Mouse (Mus musculus): ENCODE results near the gene Setd6. TPM values are rescaled to one million over a fixed set of nuclear protein-coding genes. Genes with fewer than 3 reads are reported as not detected.

Gene Setd6
- polyA plus RNA-seq, 1 experiment: 13.9 TPM

DNA sequence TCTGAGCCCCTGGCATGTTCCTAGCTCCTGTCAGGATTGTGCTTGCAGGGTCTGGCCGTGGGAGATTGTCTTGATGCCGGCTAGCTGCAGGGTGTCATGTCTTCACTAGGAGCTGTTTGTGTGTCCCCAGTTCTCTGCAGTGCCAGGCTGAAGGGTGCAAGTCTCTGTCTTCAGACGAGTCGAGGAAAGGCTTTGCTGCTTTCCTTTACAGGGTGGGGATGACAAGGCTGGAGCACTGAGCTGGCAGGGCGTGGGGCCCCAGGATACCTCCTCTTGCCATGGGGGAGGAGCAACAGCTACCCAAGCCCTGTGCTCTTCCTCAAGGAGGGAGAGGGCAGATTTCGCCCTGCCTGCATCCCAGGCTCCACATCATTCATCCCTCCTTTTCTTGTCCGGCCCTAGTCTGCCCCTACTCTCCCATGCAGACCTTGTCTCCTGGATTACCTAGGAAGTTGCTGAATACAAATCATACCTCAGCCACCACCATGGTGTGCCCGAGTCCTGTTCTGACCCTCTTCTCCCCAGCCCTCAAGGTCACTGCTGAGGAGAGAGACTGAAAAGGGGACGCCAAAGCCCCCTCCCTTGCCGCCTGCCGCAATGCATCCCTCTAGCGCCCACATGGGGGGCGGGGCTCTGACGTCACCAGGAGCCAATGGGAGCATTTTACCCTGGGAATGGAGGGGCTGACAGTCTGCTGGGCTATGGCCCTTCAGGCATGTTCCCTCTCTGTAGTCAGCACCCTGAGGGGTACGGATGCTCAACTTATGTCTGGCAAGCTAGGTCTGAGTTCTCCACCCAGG lies 12.0 kb upstream of the Setd6 start:
- peak overlapping the region; percentile 29 for H3K4me3 ChIP-seq
- H3K36me3 ChIP-seq (ENCODE audit: control insufficient read depth, insufficient read depth): no peaks in the 10 kb centered on the region
- no peaks in the 10 kb centered on the region for H3K79me2 ChIP-seq (ENCODE audit: control insufficient read depth, insufficient read depth)
- H3ac ChIP-seq (ENCODE audit: control insufficient read depth, insufficient read length): no peak overlapping the region
- no peaks in the 10 kb centered on the region for H3K27me3 ChIP-seq (ENCODE audit: control insufficient read depth, insufficient read depth, insufficient read length)
- TF ChIP-seq TCF3 (IDR thresholded peaks at IDR 0.05; ENCODE audit: insufficient read length, low read depth) (no peak), SRF (IDR thresholded peaks at IDR 0.05; ENCODE audit: control insufficient read depth, insufficient read length, low read depth) (no peak), E2F4 (IDR thresholded peaks at IDR 0.05; ENCODE audit: insufficient read depth) (no peak), USF1 (IDR thresholded peaks at IDR 0.05; ENCODE audit: low read depth) (no peak), MYOG (IDR thresholded peaks at IDR 0.05; ENCODE audit: control insufficient read depth in 1 of 3, insufficient read depth in 1 of 3, insufficient read length in 2 of 3, low read depth in 2 of 3) (no peak), MYOD1 (IDR thresholded peaks at IDR 0.05; ENCODE audit: control insufficient read depth in 1 of 3, insufficient read length in 2 of 3, low read depth in 2 of 3) (no peak)
- H3K4me2 ChIP-seq (ENCODE audit: low read depth): peak overlapping the region; percentile 71

- Histone ChIP-seq H3K36me3 (ENCODE audit: control insufficient read depth, insufficient read depth) (no peaks in the 10 kb centered on the region), H3K27me3 (ENCODE audit: control insufficient read depth, insufficient read depth, insufficient read length) (no peaks in the 10 kb centered on the region), H3K4me3 (no peak overlapping the region), H3ac (ENCODE audit: control insufficient read depth, insufficient read length) (no peak overlapping the region), H3K79me2 (ENCODE audit: control insufficient read depth, insufficient read depth) (no peaks in the 10 kb centered on the region), H3K4me2 (ENCODE audit: low read depth) (no peak overlapping the region)
- TF ChIP-seq TCF12 (IDR thresholded peaks at IDR 0.05; ENCODE audit: insufficient read depth, poor library complexity, severe bottlenecking) (no peak), MYOD1 (IDR thresholded peaks at IDR 0.05; ENCODE audit: control insufficient read depth in 1 of 3, insufficient read length in 2 of 3, low read depth in 2 of 3) (no peak), E2F4 (IDR thresholded peaks at IDR 0.05; ENCODE audit: insufficient read depth) (no peak), CEBPB (IDR thresholded peaks at IDR 0.05; ENCODE audit: insufficient read depth, poor library complexity, severe bottlenecking) (no peak), SRF (IDR thresholded peaks at IDR 0.05; ENCODE audit: control insufficient read depth, insufficient read length, low read depth) (no peak), MAX (IDR thresholded peaks at IDR 0.05; ENCODE audit: low read depth) (no peak), POLR2A (IDR thresholded peaks at IDR 0.05; ENCODE audit: insufficient read length, low read depth) (no peak), TCF3 (IDR thresholded peaks at IDR 0.05; ENCODE audit: insufficient read length, low read depth) (no peak), USF1 (IDR thresholded peaks at IDR 0.05; ENCODE audit: low read depth) (no peak), REST (IDR thresholded peaks at IDR 0.05; ENCODE audit: insufficient read depth, insufficient read length) (no peak), POLR2AphosphoS2 (IDR thresholded peaks at IDR 0.05; ENCODE audit: insufficient read length, low read depth) (no peak), MYOG (IDR thresholded peaks at IDR 0.05; ENCODE audit: control insufficient read depth in 1 of 3, insufficient read depth in 1 of 3, insufficient read length in 2 of 3, low read depth in 2 of 3) (no peak)
Observed at GRCm38 (mm10) chr8:95704538-95704937, 11.1 kb upstream of the Setd6 start.

DNA sequence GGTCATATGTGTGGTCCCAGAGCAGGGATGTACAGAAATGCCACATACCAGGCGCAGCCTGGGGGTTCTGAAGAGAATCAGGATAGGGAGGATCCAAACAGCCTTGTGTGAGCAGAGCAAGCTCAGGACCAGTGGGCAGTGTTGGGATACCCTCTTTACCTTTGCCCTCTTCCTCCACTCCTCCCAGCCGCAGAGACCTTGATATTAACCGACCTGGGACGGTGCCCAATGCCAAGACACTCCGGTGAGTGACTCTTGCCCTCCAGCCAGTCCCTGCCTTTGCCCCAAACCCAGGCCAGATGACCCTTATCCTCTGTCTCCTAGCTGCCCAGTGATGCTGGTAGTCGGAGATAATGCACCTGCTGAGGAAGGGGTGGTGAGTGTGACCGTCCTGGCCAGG lies 6.1 kb upstream of the Setd6 start:
- H3K79me2 ChIP-seq (ENCODE audit: control insufficient read depth, insufficient read depth): no peaks in the 10 kb centered on the region
- no peak overlapping the region for H3ac ChIP-seq (ENCODE audit: control insufficient read depth, insufficient read length)
- H3K36me3 ChIP-seq (ENCODE audit: control insufficient read depth, insufficient read depth): no peaks in the 10 kb centered on the region
- no peaks in the 10 kb centered on the region for H3K27me3 ChIP-seq (ENCODE audit: control insufficient read depth, insufficient read depth, insufficient read length)
- TF ChIP-seq E2F4 (IDR thresholded peaks at IDR 0.05; ENCODE audit: insufficient read depth) (no peak), SRF (IDR thresholded peaks at IDR 0.05; ENCODE audit: control insufficient read depth, insufficient read length, low read depth) (no peak), MAX (IDR thresholded peaks at IDR 0.05; ENCODE audit: low read depth) (no peak), CEBPB (IDR thresholded peaks at IDR 0.05; ENCODE audit: insufficient read depth, poor library complexity, severe bottlenecking) (no peak), REST (IDR thresholded peaks at IDR 0.05; ENCODE audit: insufficient read depth, insufficient read length) (no peak), TCF12 (IDR thresholded peaks at IDR 0.05; ENCODE audit: insufficient read depth, poor library complexity, severe bottlenecking) (no peak), MYOG (IDR thresholded peaks at IDR 0.05; ENCODE audit: control insufficient read depth in 1 of 3, insufficient read depth in 1 of 3, insufficient read length in 2 of 3, low read depth in 2 of 3) (no peak), USF1 (IDR thresholded peaks at IDR 0.05; ENCODE audit: low read depth) (no peak), TCF3 (IDR thresholded peaks at IDR 0.05; ENCODE audit: insufficient read length, low read depth) (no peak), POLR2A (IDR thresholded peaks at IDR 0.05; ENCODE audit: insufficient read length, low read depth) (no peak), POLR2AphosphoS2 (IDR thresholded peaks at IDR 0.05; ENCODE audit: insufficient read length, low read depth) (no peak), MYOD1 (IDR thresholded peaks at IDR 0.05; ENCODE audit: control insufficient read depth in 1 of 3, insufficient read length in 2 of 3, low read depth in 2 of 3) (no peak)
- no peak overlapping the region for H3K4me2 ChIP-seq (ENCODE audit: low read depth)
- H3K4me3 ChIP-seq: no peak overlapping the region

- H3K4me3 ChIP-seq: no peak overlapping the region
- no peaks in the 10 kb centered on the region for H3K36me3 ChIP-seq (ENCODE audit: control insufficient read depth, insufficient read depth)
- H3K79me2 ChIP-seq (ENCODE audit: control insufficient read depth, insufficient read depth): no peaks in the 10 kb centered on the region
- H3K27me3 ChIP-seq (ENCODE audit: control insufficient read depth, insufficient read depth, insufficient read length): no peaks in the 10 kb centered on the region
- H3ac ChIP-seq (ENCODE audit: control insufficient read depth, insufficient read length): no peak overlapping the region
- H3K4me2 ChIP-seq (ENCODE audit: low read depth): no peak overlapping the region
- TF ChIP-seq TCF3 (IDR thresholded peaks at IDR 0.05; ENCODE audit: insufficient read length, low read depth) (no peak), REST (IDR thresholded peaks at IDR 0.05; ENCODE audit: insufficient read depth, insufficient read length) (no peak), MAX (IDR thresholded peaks at IDR 0.05; ENCODE audit: low read depth) (no peak), POLR2AphosphoS2 (IDR thresholded peaks at IDR 0.05; ENCODE audit: insufficient read length, low read depth) (no peak), TCF12 (IDR thresholded peaks at IDR 0.05; ENCODE audit: insufficient read depth, poor library complexity, severe bottlenecking) (no peak), MYOD1 (IDR thresholded peaks at IDR 0.05; ENCODE audit: control insufficient read depth in 1 of 3, insufficient read length in 2 of 3, low read depth in 2 of 3) (no peak), MYOG (IDR thresholded peaks at IDR 0.05; ENCODE audit: control insufficient read depth in 1 of 3, insufficient read depth in 1 of 3, insufficient read length in 2 of 3, low read depth in 2 of 3) (no peak), CEBPB (IDR thresholded peaks at IDR 0.05; ENCODE audit: insufficient read depth, poor library complexity, severe bottlenecking) (no peak), USF1 (IDR thresholded peaks at IDR 0.05; ENCODE audit: low read depth) (no peak)
Observed at GRCm38 (mm10) chr8:95711029-95711428, 4.7 kb upstream of the Setd6 start.

Data from myocyte (in vitro differentiated cells).